Mouse (Mus musculus) forebrain, postnatal 0 days (tissue): Measurements from ENCODE around the gene Fzr1. TPM values are rescaled to one million over a fixed set of nuclear protein-coding genes. Genes with fewer than 3 reads are reported as not detected.

Source experiments
- ATAC-seq: fragments of 200-750 bp; cut with Nextera tagmentation; 2 replicates; pipeline ENCODE4 v1.8.0; 2017; ENCODE audit warnings: mild to moderate bottlenecking, moderate library complexity
- DNase-seq: peaks from one replicate; pipeline ENCODE4 v3.0.0-alpha.2; 2015
- H3K27ac ChIP-seq: fragments of 300-500 bp; sonication (generic); 2 replicates; pipeline ENCODE4 v1.5.1; 2014; ENCODE audit warnings: low read depth, mild to moderate bottlenecking, antibody characterized with exemption, low read length, moderate library complexity, mixed read lengths
- H3K27me3 ChIP-seq: fragments of 300-500 bp; sonication (generic); 2 replicates; pipeline ENCODE4 v1.6.1; 2014; ENCODE audit warnings: mild to moderate bottlenecking, low read length, mixed read lengths; ENCODE audit not compliant: insufficient read depth
- H3K36me3 ChIP-seq: fragments of 300-500 bp; sonication (generic); 2 replicates; pipeline ENCODE4 v1.6.1; 2014; ENCODE audit warnings: mild to moderate bottlenecking, moderate library complexity; ENCODE audit not compliant: insufficient read depth
- H3K4me1 ChIP-seq: fragments of 300-500 bp; sonication (generic); 2 replicates; pipeline ENCODE4 v1.6.1; 2014; ENCODE audit warnings: antibody characterized with exemption; ENCODE audit not compliant: insufficient read depth
- H3K4me2 ChIP-seq: fragments of 300-500 bp; sonication (generic); 2 replicates; pipeline ENCODE4 v1.6.1; 2014; ENCODE audit warnings: low read depth, mild to moderate bottlenecking, moderate library complexity
- H3K4me3 ChIP-seq: fragments of 300-500 bp; sonication (generic); 2 replicates; pipeline ENCODE4 v1.5.1; 2014; ENCODE audit warnings: low read depth, low read length, mixed read lengths
- H3K9ac ChIP-seq: fragments of 300-500 bp; sonication (generic); 2 replicates; pipeline ENCODE4 v1.6.1; 2014; ENCODE audit warnings: mild to moderate bottlenecking
- H3K9me3 ChIP-seq: fragments of 300-500 bp; sonication (generic); 2 replicates; pipeline ENCODE4 v1.6.1; 2016; ENCODE audit warnings: low read length
- CTCF ChIP-seq: sonication (generic); IDR thresholded peaks from 2 replicates; pipeline ENCODE4 v1.5.1; 2016; ENCODE audit warnings: antibody characterized with exemption, control low read depth, low read depth
- WGBS: fragments of 180-500 bp; shearing (Covaris S2); extraction: QIAGEN DNeasy Blood & Tissue Kit; methylation state at CpG from one replicate; pipeline ENCODE4 v1.1.7; 2014; 5-methylcytosine and 5-hydroxymethylcytosine counted together
- polyA plus RNA-seq: library from polyadenylated mRNA; unstranded; fragments of >200 nt; fragmentation: Nextera tagmentation; extraction: Ambion mirVana; gene quantifications from 2 replicates; pipeline ENCODE4 v1.2.1, GENCODE M21; 2015
- total RNA-seq: library from RNA; depleted of rRNA; stranded (reverse); fragments of >200 nt; gene quantifications from 2 replicates; pipeline ENCODE4 v1.2.3, GENCODE M21; 2014

The Fzr1 gene
- total and polyA plus RNA-seq, 2 experiments from 2014 or later: 67.2 to 132 TPM

GRCm38 (mm10) chr10:81424246-81425051, 46.1 kb upstream of the Fzr1 start:
- Histone ChIP-seq H3K9me3 (no peaks in the 10 kb centered on the region), H3K4me1 (no peaks in the 10 kb centered on the region), H3K27me3 (no peaks in the 10 kb centered on the region), H3K27ac (no peak overlapping the region), H3K4me3 (no peak overlapping the region), H3K9ac (peak overlapping the region; percentile 14; the same call in 1 of the 2 replicates), H3K36me3 (peaks cover 8% of the 10 kb centered on the region), H3K4me2 (peak overlapping the region; percentile 11; the same call in 1 of the 2 replicates)
- 0 out of 2 replicates have a peak, but pooled peaks have one; percentile 10 for ATAC-seq
- 9% methylated on average over 23 of the region's 25 CpGs for WGBS
- DNase-seq: no peak
- no peak for TF ChIP-seq CTCF

GRCm38 (mm10) chr10:81423476-81424245, 45.3 kb upstream of the Fzr1 start:
- H3K4me3 ChIP-seq: no peak overlapping the region
- 73% methylated on average over 4 of the region's 4 CpGs for WGBS
- peaks cover 8% of the 10 kb centered on the region for H3K36me3 ChIP-seq
- peak overlapping the region; percentile 14; the same call in 1 of the 2 replicates for H3K9ac ChIP-seq
- H3K27ac ChIP-seq: no peak overlapping the region
- H3K4me1 ChIP-seq: no peaks in the 10 kb centered on the region
- DNase-seq: no peak
- no peak for ATAC-seq
- no peak for TF ChIP-seq CTCF
- H3K4me2 ChIP-seq: no peak overlapping the region
- H3K9me3 ChIP-seq: no peaks in the 10 kb centered on the region
- H3K27me3 ChIP-seq: no peaks in the 10 kb centered on the region

GRCm38 (mm10) chr10:81422661-81423217, 44.4 kb upstream of the Fzr1 start:
- Histone ChIP-seq H3K9ac (no peak overlapping the region), H3K27ac (no peak overlapping the region), H3K4me1 (no peaks in the 10 kb centered on the region), H3K4me3 (no peak overlapping the region), H3K36me3 (peaks cover 8% of the 10 kb centered on the region), H3K27me3 (no peaks in the 10 kb centered on the region), H3K9me3 (no peaks in the 10 kb centered on the region), H3K4me2 (no peak overlapping the region)
- no peak for TF ChIP-seq CTCF
- 78% methylated on average over 3 of the region's 3 CpGs for WGBS
- DNase-seq: no peak
- no peak for ATAC-seq

DNA sequence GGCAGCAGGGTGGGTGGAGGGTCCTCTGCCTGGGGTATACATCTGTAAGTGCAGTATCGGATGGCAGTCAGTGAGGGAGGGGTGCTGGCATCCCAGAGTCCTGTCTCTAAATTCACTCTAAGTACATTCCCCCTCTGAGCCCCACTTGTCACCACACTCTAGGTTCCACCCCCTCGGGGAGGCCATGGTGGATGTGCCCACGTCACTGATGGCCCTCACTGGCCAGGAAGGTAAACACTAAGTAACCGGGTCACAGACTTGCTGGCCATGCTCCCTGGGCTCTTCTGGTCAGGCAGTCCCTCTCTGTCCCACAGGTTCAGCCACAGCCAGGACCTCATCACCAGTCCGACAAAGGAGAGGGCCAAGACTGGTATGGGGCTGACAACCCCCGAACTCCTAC, 43.9 kb upstream of the Fzr1 start:
- H3K4me2 ChIP-seq: no peak overlapping the region
- peaks cover 8% of the 10 kb centered on the region for H3K36me3 ChIP-seq
- H3K27me3 ChIP-seq: no peaks in the 10 kb centered on the region
- H3K9me3 ChIP-seq: no peaks in the 10 kb centered on the region
- TF ChIP-seq CTCF: no peak
- 0 out of 2 replicates have a peak, but pooled peaks cover 3% of the 10 kb centered on the region for H3K4me1 ChIP-seq
- H3K4me3 ChIP-seq: no peak overlapping the region
- WGBS: 81% methylated on average over 6 of the region's 6 CpGs
- no peak for DNase-seq
- H3K9ac ChIP-seq: no peak overlapping the region
- H3K27ac ChIP-seq: no peak overlapping the region
- ATAC-seq: no peak

GRCm38 (mm10) chr10:81421797-81422100, 43.4 kb upstream of the Fzr1 start:
- WGBS: 85% methylated on average over 5 of the region's 5 CpGs

GRCm38 (mm10) chr10:81421041-81421796, 42.9 kb upstream of the Fzr1 start:
- Histone ChIP-seq H3K27me3 (no peaks in the 10 kb centered on the region), H3K4me2 (no peak overlapping the region), H3K36me3 (peaks cover 8% of the 10 kb centered on the region), H3K9ac (no peak overlapping the region), H3K4me1 (peaks cover 10% of the 10 kb centered on the region; the same call in 1 of the 2 replicates), H3K4me3 (no peak overlapping the region), H3K9me3 (no peaks in the 10 kb centered on the region), H3K27ac (no peak overlapping the region)
- no peak for ATAC-seq
- 73% methylated on average over 4 of the region's 4 CpGs for WGBS
- no peak for DNase-seq
- no peak for TF ChIP-seq CTCF

More at GRCm38 (mm10) chr10:81421797-81422100, 43.4 kb upstream of the Fzr1 start:
- Histone ChIP-seq H3K9me3 (no peaks in the 10 kb centered on the region), H3K27me3 (no peaks in the 10 kb centered on the region), H3K4me3 (no peak overlapping the region), H3K4me2 (no peak overlapping the region), H3K4me1 (peaks cover 5% of the 10 kb centered on the region; the same call in 1 of the 2 replicates), H3K9ac (no peak overlapping the region), H3K27ac (no peak overlapping the region), H3K36me3 (peaks cover 8% of the 10 kb centered on the region)
- DNase-seq (no peak), ATAC-seq (no peak)
- no peak for TF ChIP-seq CTCF
